ENCODE assay signal across 23 mouse cellular contexts in the genomic region with DNA sequence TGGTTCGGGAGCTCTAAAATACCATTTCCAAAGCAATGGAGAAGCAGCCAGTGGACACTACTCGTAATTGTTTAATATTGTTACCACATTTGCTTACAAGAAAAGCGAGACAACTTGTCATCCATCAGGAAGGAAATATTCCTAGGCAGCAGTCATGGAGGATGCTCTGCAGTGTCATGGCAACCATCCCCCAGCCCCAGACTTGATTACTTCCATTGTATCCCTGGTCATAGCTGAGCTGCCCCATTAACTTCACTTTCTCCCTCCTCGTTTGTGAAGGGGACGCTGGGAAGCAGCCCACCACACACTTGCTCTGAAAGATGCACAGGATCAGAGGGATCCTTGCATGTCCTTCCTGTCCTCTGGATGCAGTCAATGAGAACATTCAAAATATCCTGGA.
DNase-seq lines count a peak whose midpoint lies in the region; ATAC-seq lines count a peak whose summit lies in the region.
"Had no signal": no experiment of that assay in that cellular context is flagged by ENCODE, and none has a peak within 500 bp of the region (broad histone marks: within the 10 kb centered on the region; RNA-seq: fewer than 3 reads in every experiment).

No protein-coding gene starts in this region.

- H3K4me1 ChIP-seq in hindbrain, embryonic 11.5 days (replicated peaks; ENCODE audit: control insufficient read depth, insufficient read depth, low read length), result no peaks in the 10 kb centered on the region
- H3K4me1 ChIP-seq in hindbrain, embryonic 14.5 days (replicated peaks; ENCODE audit: control insufficient read depth, insufficient read depth, low read length), result peaks cover 22% of the 10 kb centered on the region
- H3K4me1 ChIP-seq in hindbrain, embryonic 13.5 days (replicated peaks), result peaks cover 46% of the 10 kb centered on the region
- H3K4me1 ChIP-seq: embryonic facial prominence, embryonic 15.5 days had no signal

- ATAC-seq in hindbrain, embryonic 11.5 days (ENCODE audit: low FRiP score), result peak; percentile 41; the same call in 1 of the 2 replicates
- no peak for ATAC-seq in hindbrain, embryonic 14.5 days (ENCODE audit: low FRiP score)
- ATAC-seq in hindbrain, embryonic 13.5 days (ENCODE audit: low FRiP score), result no peak
- ATAC-seq in granulocyte monocyte progenitor cell, adult 5-6 weeks (replicated peaks; ENCODE audit: poor library complexity, severe bottlenecking), result no peak
- ATAC-seq: forebrain, embryonic 14.5 days; inflammation-experienced regulatory T-cells, adult 6 months had no signal

- H3K9me3 ChIP-seq in hindbrain, embryonic 11.5 days (ENCODE audit: control insufficient read depth, low read length), result no peaks in the 10 kb centered on the region
- H3K9me3 ChIP-seq in hindbrain, embryonic 14.5 days (ENCODE audit: control insufficient read depth, low read length), result no peaks in the 10 kb centered on the region
- 0 out of 2 replicates have a peak, but pooled peaks cover 6% of the 10 kb centered on the region for H3K9me3 ChIP-seq in hindbrain, embryonic 13.5 days
- H3K9me3 ChIP-seq: embryonic facial prominence, embryonic 15.5 days; forebrain, embryonic 10.5 days; heart, embryonic 15.5 days had no signal

- DNase-seq in hindbrain, embryonic 11.5 days (ENCODE audit: low spot score), result peak; percentile 43
- no peak for DNase-seq in hindbrain, embryonic 14.5 days (ENCODE audit: low spot score)
- DNase-seq in retina, embryonic 14.5 days (ENCODE audit: low spot score), result peak; percentile 28
- no peak for DNase-seq in retina, postnatal 1 day
- DNase-seq in spleen, adult 12 weeks (ENCODE audit: low spot score), result no peak
- no peak for DNase-seq in liver
- DNase-seq: adrenal gland, postnatal 10 days; cerebellum, adult 11 months; cerebellum, adult 8-10 months; cerebellum, postnatal 14 days; gastrocnemius, adult 2 months; gastrocnemius, postnatal 25 days; heart, adult 2 months; heart, postnatal 14 days had no signal

- H3K9ac ChIP-seq in hindbrain, embryonic 11.5 days (ENCODE audit: low read depth, low read length), result no peak overlapping the region
- H3K9ac ChIP-seq in hindbrain, embryonic 14.5 days, result no peak overlapping the region
- H3K9ac ChIP-seq in hindbrain, embryonic 13.5 days, result no peak overlapping the region
- H3K9ac ChIP-seq: embryonic facial prominence, embryonic 15.5 days; heart, embryonic 15.5 days had no signal

- no peak overlapping the region for H3K4me3 ChIP-seq in hindbrain, embryonic 11.5 days (ENCODE audit: low read depth, low read length)
- H3K4me3 ChIP-seq in hindbrain, embryonic 14.5 days (replicated peaks; ENCODE audit: low read length), result no peak overlapping the region
- H3K4me3 ChIP-seq in hindbrain, embryonic 13.5 days, result no peak overlapping the region
- H3K4me3 ChIP-seq: embryonic facial prominence, embryonic 15.5 days; erythroblast, embryonic 14.5 days; forebrain, embryonic 10.5 days; gastrocnemius, adult 2 months; heart, adult 2 months; heart, embryonic 15.5 days had no signal

- WGBS in hindbrain, embryonic 11.5 days, result 38% methylated on average over 5 of the region's 5 CpGs
- WGBS in hindbrain, embryonic 14.5 days, result 18% methylated on average over 5 of the region's 5 CpGs
- 20% methylated on average over 5 of the region's 5 CpGs for WGBS in hindbrain, embryonic 13.5 days

- H3K27me3 ChIP-seq in hindbrain, embryonic 11.5 days (ENCODE audit: control insufficient read depth, insufficient read depth, low read length), result no peaks in the 10 kb centered on the region
- no peaks in the 10 kb centered on the region for H3K27me3 ChIP-seq in hindbrain, embryonic 14.5 days (ENCODE audit: control insufficient read depth, insufficient read depth, low read length)
- 0 out of 2 replicates have a peak, but pooled peaks cover 3% of the 10 kb centered on the region for H3K27me3 ChIP-seq in hindbrain, embryonic 13.5 days
- H3K27me3 ChIP-seq: embryonic facial prominence, embryonic 15.5 days; heart, embryonic 15.5 days had no signal

- H3K27ac ChIP-seq in hindbrain, embryonic 11.5 days (ENCODE audit: low read depth, low read length), result no peak overlapping the region
- H3K27ac ChIP-seq in hindbrain, embryonic 14.5 days, result no peak overlapping the region
- peak overlapping the region; percentile 44 for H3K27ac ChIP-seq in hindbrain, embryonic 13.5 days
- H3K27ac ChIP-seq: embryonic facial prominence, embryonic 15.5 days; forebrain, embryonic 10.5 days; gastrocnemius, adult 2 months; heart, adult 2 months; heart, embryonic 15.5 days had no signal

- no peak overlapping the region for H3K4me2 ChIP-seq in hindbrain, embryonic 11.5 days (replicated peaks; ENCODE audit: low read depth, low read length)
- H3K4me2 ChIP-seq in hindbrain, embryonic 14.5 days (replicated peaks), result no peak overlapping the region
- no peak overlapping the region for H3K4me2 ChIP-seq in hindbrain, embryonic 13.5 days
- H3K4me2 ChIP-seq: embryonic facial prominence, embryonic 15.5 days; heart, embryonic 11.5 days; heart, embryonic 15.5 days had no signal

- H3K36me3 ChIP-seq in hindbrain, embryonic 11.5 days (ENCODE audit: control insufficient read depth, insufficient read depth, low read length), result no peaks in the 10 kb centered on the region
- no peaks in the 10 kb centered on the region for H3K36me3 ChIP-seq in hindbrain, embryonic 14.5 days (replicated peaks; ENCODE audit: control insufficient read depth, insufficient read depth)
- H3K36me3 ChIP-seq in hindbrain, embryonic 13.5 days, result no peaks in the 10 kb centered on the region
- H3K36me3 ChIP-seq: embryonic facial prominence, embryonic 15.5 days; forebrain, embryonic 10.5 days; heart, embryonic 15.5 days had no signal

Comparison
In these comparisons a context has a peak if more than half of its experiments do, and no peak if none do; other contexts are left out.
1. DNase-seq: peak in hindbrain, embryonic 11.5 days (single experiment) and retina, embryonic 14.5 days (single experiment); none in hindbrain, embryonic 14.5 days (single experiment), retina, postnatal 1 day (single experiment), spleen, adult 12 weeks (single experiment) and liver (single experiment).